Mouse (Mus musculus) midbrain, embryonic 14.5 days (tissue): Measurements from ENCODE around the gene Ptpro. TPM values are rescaled to one million over a fixed set of nuclear protein-coding genes. Genes with fewer than 3 reads are reported as not detected.

Experiments
- ATAC-seq: fragments of 200-750 bp; cut with Nextera tagmentation; 2 replicates; pipeline ENCODE4 v1.8.0; 2017; ENCODE audit warnings: moderate number of reproducible peaks, moderate library complexity; ENCODE audit not compliant: low FRiP score, low TSS enrichment
- DNase-seq: peaks from one replicate; pipeline ENCODE4 v3.0.0-alpha.2; 2015
- H3K27ac ChIP-seq: fragments of 300-500 bp; sonication (generic); replicated peaks from 2 replicates; pipeline ENCODE4 v1.5.1; 2014; ENCODE audit warnings: mild to moderate bottlenecking, low read depth, low read length, moderate library complexity
- H3K27me3 ChIP-seq: fragments of 300-500 bp; sonication (generic); 2 replicates; pipeline ENCODE4 v1.6.1; 2014; ENCODE audit warnings: low read length, control low read depth, mixed read lengths; ENCODE audit not compliant: control insufficient read depth, insufficient read depth
- H3K36me3 ChIP-seq: fragments of 300-500 bp; sonication (generic); 2 replicates; pipeline ENCODE4 v1.6.1; 2014; ENCODE audit warnings: low read length, control low read depth; ENCODE audit not compliant: control insufficient read depth, insufficient read depth
- H3K4me1 ChIP-seq: fragments of 300-500 bp; sonication (generic); 2 replicates; pipeline ENCODE4 v1.6.1; 2014; ENCODE audit warnings: mild to moderate bottlenecking, antibody characterized with exemption, low read length, control low read depth; ENCODE audit not compliant: control insufficient read depth, insufficient read depth
- H3K4me2 ChIP-seq: fragments of 300-500 bp; sonication (generic); 2 replicates; pipeline ENCODE4 v1.6.1; 2014; ENCODE audit warnings: mild to moderate bottlenecking, low read length, moderate library complexity
- H3K4me3 ChIP-seq: fragments of 300-500 bp; sonication (generic); replicated peaks from 2 replicates; pipeline ENCODE4 v1.5.1; 2014; ENCODE audit warnings: low read depth, low read length
- H3K9ac ChIP-seq: fragments of 300-500 bp; sonication (generic); replicated peaks from 2 replicates; pipeline ENCODE4 v1.6.1; 2014; ENCODE audit warnings: mild to moderate bottlenecking, low read length, moderate library complexity
- H3K9me3 ChIP-seq: fragments of 300-500 bp; sonication (generic); 2 replicates; pipeline ENCODE4 v1.6.1; 2016; ENCODE audit warnings: low read length, control low read depth, mixed read lengths; ENCODE audit not compliant: control insufficient read depth
- whole genome bisulfite sequencing: fragments of 180-500 bp; shearing (Covaris S2); extraction: QIAGEN DNeasy Blood & Tissue Kit; methylation state at CpG from one replicate; pipeline ENCODE4 v1.1.7; 2014; 5-methylcytosine and 5-hydroxymethylcytosine counted together
- polyA plus RNA-seq: library from polyadenylated mRNA; unstranded; fragments of >200 nt; fragmentation: Nextera tagmentation; extraction: Ambion mirVana; gene quantifications from 2 replicates; pipeline ENCODE4 v1.2.1, GENCODE M21; 2014

Gene Ptpro
- polyA plus RNA-seq, 1 experiment from 2014 or later = 80.6 TPM

- peak overlapping the region; percentile 84 for H3K27ac ChIP-seq
- H3K9ac ChIP-seq = no peak overlapping the region
- H3K36me3 ChIP-seq = peaks cover 14% of the 10 kb centered on the region; the same call in 1 of the 2 replicates
- peak overlapping the region; percentile 8; the same call in 1 of the 2 replicates for H3K4me2 ChIP-seq
- ATAC-seq (peak; percentile 78), DNase-seq (peak; percentile 77)
- H3K9me3 ChIP-seq = no peaks in the 10 kb centered on the region
- WGBS = 4% methylated on average over 2 of the region's 2 CpGs
- no peaks in the 10 kb centered on the region for H3K4me1 ChIP-seq
- no peaks in the 10 kb centered on the region for H3K27me3 ChIP-seq
- no peak overlapping the region for H3K4me3 ChIP-seq
Observed at GRCm38 (mm10) chr6:137411901-137412378, 159.8 kb downstream of the Ptpro start.

GRCm38 (mm10) chr6:137413045-137413444, 160.9 kb downstream of the Ptpro start:
- H3K9ac ChIP-seq = no peak overlapping the region
- DNase-seq (no peak), ATAC-seq (no peak)
- H3K4me3 ChIP-seq = no peak overlapping the region
- no peak overlapping the region for H3K4me2 ChIP-seq
- peaks cover 17% of the 10 kb centered on the region for H3K36me3 ChIP-seq
- WGBS = 65% methylated on average over 2 of the region's 2 CpGs
- no peaks in the 10 kb centered on the region for H3K9me3 ChIP-seq
- H3K27me3 ChIP-seq = no peaks in the 10 kb centered on the region
- H3K4me1 ChIP-seq = no peaks in the 10 kb centered on the region
- H3K27ac ChIP-seq = peak overlapping the region; percentile 84; the same call in 1 of the 2 replicates

GRCm38 (mm10) chr6:137414531-137415405, 162.6 kb downstream of the Ptpro start:
- no peaks in the 10 kb centered on the region for H3K9me3 ChIP-seq
- WGBS = 40% methylated on average over 13 of the region's 13 CpGs
- no peak overlapping the region for H3K27ac ChIP-seq
- peaks cover 12% of the 10 kb centered on the region; the same call in 1 of the 2 replicates for H3K36me3 ChIP-seq
- no peak overlapping the region for H3K4me2 ChIP-seq
- no peak overlapping the region for H3K4me3 ChIP-seq
- DNase-seq (peak; percentile 78), ATAC-seq (no peak)
- no peak overlapping the region for H3K9ac ChIP-seq
- no peaks in the 10 kb centered on the region for H3K4me1 ChIP-seq
- H3K27me3 ChIP-seq = no peaks in the 10 kb centered on the region

- WGBS = 90% methylated on average over 4 of the region's 4 CpGs
- H3K27ac ChIP-seq = no peak overlapping the region
Observed at GRCm38 (mm10) chr6:137422777-137423176, 170.7 kb downstream of the Ptpro start.

GRCm38 (mm10) chr6:137423830-137424229, 171.7 kb downstream of the Ptpro start:
- Histone ChIP-seq H3K27ac (no peak overlapping the region), H3K9me3 (no peaks in the 10 kb centered on the region), H3K36me3 (peaks cover 9% of the 10 kb centered on the region; the same call in 1 of the 2 replicates), H3K4me1 (no peaks in the 10 kb centered on the region), H3K9ac (no peak overlapping the region), H3K27me3 (no peaks in the 10 kb centered on the region), H3K4me2 (no peak overlapping the region), H3K4me3 (no peak overlapping the region)
- ATAC-seq = no peak
- 74% methylated on average over 10 of the region's 10 CpGs for WGBS
- DNase-seq = no peak

More at GRCm38 (mm10) chr6:137422777-137423176, 170.7 kb downstream of the Ptpro start:
- H3K27me3 ChIP-seq = no peaks in the 10 kb centered on the region
- no peak for DNase-seq
- ATAC-seq = no peak
- peaks cover 15% of the 10 kb centered on the region; the same call in 1 of the 2 replicates for H3K36me3 ChIP-seq
- H3K4me2 ChIP-seq = no peak overlapping the region
- H3K9ac ChIP-seq = no peak overlapping the region
- H3K4me3 ChIP-seq = no peak overlapping the region
- H3K9me3 ChIP-seq = no peaks in the 10 kb centered on the region
- no peaks in the 10 kb centered on the region for H3K4me1 ChIP-seq

GRCm38 (mm10) chr6:137425500-137426432, 173.6 kb downstream of the Ptpro start:
- no peak overlapping the region for H3K9ac ChIP-seq
- H3K9me3 ChIP-seq = no peaks in the 10 kb centered on the region
- ATAC-seq (no peak), DNase-seq (no peak)
- H3K4me1 ChIP-seq = no peaks in the 10 kb centered on the region
- peaks cover 13% of the 10 kb centered on the region for H3K36me3 ChIP-seq
- no peak overlapping the region for H3K27ac ChIP-seq
- H3K4me2 ChIP-seq = no peak overlapping the region
- 63% methylated on average over 14 of the region's 14 CpGs for WGBS
- H3K4me3 ChIP-seq = no peak overlapping the region
- H3K27me3 ChIP-seq = no peaks in the 10 kb centered on the region

- no peak for ATAC-seq
- no peaks in the 10 kb centered on the region for H3K9me3 ChIP-seq
- H3K27me3 ChIP-seq = 0 out of 2 replicates have a peak, but pooled peaks cover 3% of the 10 kb centered on the region
- WGBS = 50% methylated on average over 14 of the region's 14 CpGs
- peaks cover 14% of the 10 kb centered on the region; the same call in 1 of the 2 replicates for H3K4me1 ChIP-seq
- H3K27ac ChIP-seq = no peak overlapping the region
- peak; percentile 49 for DNase-seq
- H3K36me3 ChIP-seq = peaks cover 5% of the 10 kb centered on the region; the same call in 1 of the 2 replicates
- no peak overlapping the region for H3K9ac ChIP-seq
- H3K4me2 ChIP-seq = no peak overlapping the region
- H3K4me3 ChIP-seq = no peak overlapping the region
Observed at GRCm38 (mm10) chr6:137433521-137434137, 181.5 kb downstream of the Ptpro start.

GRCm38 (mm10) chr6:137437486-137437885, 185.4 kb downstream of the Ptpro start:
- H3K4me2 ChIP-seq = no peak overlapping the region

More at GRCm38 (mm10) chr6:137437486-137437885, 185.4 kb downstream of the Ptpro start:
- 74% methylated on average over 4 of the region's 4 CpGs for WGBS
- H3K27ac ChIP-seq = no peak overlapping the region
- H3K9me3 ChIP-seq = no peaks in the 10 kb centered on the region
- no peak for ATAC-seq
- peaks cover 14% of the 10 kb centered on the region; the same call in 1 of the 2 replicates for H3K4me1 ChIP-seq
- peaks cover 3% of the 10 kb centered on the region; the same call in 1 of the 2 replicates for H3K36me3 ChIP-seq
- H3K4me3 ChIP-seq = no peak overlapping the region
- no peak overlapping the region for H3K9ac ChIP-seq
- H3K27me3 ChIP-seq = 0 out of 2 replicates have a peak, but pooled peaks cover 3% of the 10 kb centered on the region
- no peak for DNase-seq
